Mouse (Mus musculus): ENCODE data around the gene Dap. TPM values are rescaled to one million over a fixed set of nuclear protein-coding genes. Genes with fewer than 3 reads are reported as not detected.
A peak's percentile ranks its signal among the peaks of the same experiment; 100 is the strongest.

Gene Dap
- polyA plus RNA-seq, 1 experiment from 2014 or later = 89.0 TPM

- H3K27ac ChIP-seq = no peak overlapping the region
- 87% methylated on average over 7 of the region's 7 CpGs for WGBS
- no peaks in the 10 kb centered on the region for H3K9me3 ChIP-seq
- H3K9ac ChIP-seq = no peak overlapping the region
- ATAC-seq = no peak
- H3K4me1 ChIP-seq (replicated peaks) = no peaks in the 10 kb centered on the region
- H3K36me3 ChIP-seq = peaks cover 3% of the 10 kb centered on the region; the same call in 1 of the 2 replicates
- H3K4me2 ChIP-seq (replicated peaks) = no peak overlapping the region
- H3K27me3 ChIP-seq (replicated peaks) = no peaks in the 10 kb centered on the region
- H3K4me3 ChIP-seq (replicated peaks) = no peak overlapping the region
Observed at GRCm38 (mm10) chr15:31272695-31273094, 48.6 kb downstream of the Dap start.

- Histone ChIP-seq H3K9me3 (no peaks in the 10 kb centered on the region), H3K36me3 (peaks cover 3% of the 10 kb centered on the region; the same call in 1 of the 2 replicates), H3K4me2 (replicated peaks) (no peak overlapping the region), H3K27ac (no peak overlapping the region), H3K9ac (no peak overlapping the region), H3K27me3 (replicated peaks) (no peaks in the 10 kb centered on the region), H3K4me1 (replicated peaks) (no peaks in the 10 kb centered on the region), H3K4me3 (replicated peaks) (no peak overlapping the region)
- WGBS = 70% methylated on average over 10 of the region's 10 CpGs
- no peak for ATAC-seq
Observed at GRCm38 (mm10) chr15:31273509-31273908, 49.4 kb downstream of the Dap start.

- no peak overlapping the region for H3K27ac ChIP-seq
- H3K4me1 ChIP-seq (replicated peaks) = peaks cover 2% of the 10 kb centered on the region; the same call in 1 of the 2 replicates
- no peaks in the 10 kb centered on the region for H3K27me3 ChIP-seq (replicated peaks)
- H3K4me3 ChIP-seq (replicated peaks) = no peak overlapping the region
- WGBS = 67% methylated on average over 4 of the region's 4 CpGs
- H3K4me2 ChIP-seq (replicated peaks) = no peak overlapping the region
- ATAC-seq = no peak
- peaks cover 3% of the 10 kb centered on the region; the same call in 1 of the 2 replicates for H3K36me3 ChIP-seq
- no peak overlapping the region for H3K9ac ChIP-seq
- H3K9me3 ChIP-seq = no peaks in the 10 kb centered on the region
Observed at GRCm38 (mm10) chr15:31278090-31278489, 54.0 kb downstream of the Dap start.

GRCm38 (mm10) chr15:31279120-31279519 is 55.0 kb downstream of the Dap start:
- Histone ChIP-seq H3K27ac (no peak overlapping the region), H3K4me1 (replicated peaks) (peaks cover 2% of the 10 kb centered on the region; the same call in 1 of the 2 replicates), H3K27me3 (replicated peaks) (no peaks in the 10 kb centered on the region), H3K9me3 (no peaks in the 10 kb centered on the region), H3K4me2 (replicated peaks) (no peak overlapping the region), H3K9ac (no peak overlapping the region), H3K4me3 (replicated peaks) (no peak overlapping the region), H3K36me3 (no peaks in the 10 kb centered on the region)
- WGBS = 62% methylated on average over 2 of the region's 2 CpGs
- peak; percentile 36; the same call in 1 of the 2 replicates for ATAC-seq

- Histone ChIP-seq H3K4me1 (replicated peaks) (peaks cover 2% of the 10 kb centered on the region; the same call in 1 of the 2 replicates), H3K27me3 (replicated peaks) (no peaks in the 10 kb centered on the region), H3K36me3 (no peaks in the 10 kb centered on the region), H3K4me3 (replicated peaks) (no peak overlapping the region), H3K9me3 (no peaks in the 10 kb centered on the region), H3K4me2 (replicated peaks) (no peak overlapping the region), H3K9ac (no peak overlapping the region), H3K27ac (no peak overlapping the region)
- ATAC-seq = peak; percentile 42
- WGBS = 56% methylated on average over 6 of the region's 6 CpGs
Observed at GRCm38 (mm10) chr15:31279577-31280004, 55.5 kb downstream of the Dap start.

- no peak overlapping the region for H3K4me3 ChIP-seq (replicated peaks)
- H3K27me3 ChIP-seq (replicated peaks) = no peaks in the 10 kb centered on the region
- no peak overlapping the region for H3K4me2 ChIP-seq (replicated peaks)
- H3K9me3 ChIP-seq = no peaks in the 10 kb centered on the region
- no peak overlapping the region for H3K27ac ChIP-seq
- no peak overlapping the region for H3K9ac ChIP-seq
- peaks cover 2% of the 10 kb centered on the region; the same call in 1 of the 2 replicates for H3K4me1 ChIP-seq (replicated peaks)
- H3K36me3 ChIP-seq = no peaks in the 10 kb centered on the region
- no peak for ATAC-seq
- WGBS = 89% methylated on average over 5 of the region's 5 CpGs
Observed at GRCm38 (mm10) chr15:31280059-31280458, 55.9 kb downstream of the Dap start.

GRCm38 (mm10) chr15:31280683-31281082 is 56.6 kb downstream of the Dap start:
- 65% methylated on average over 2 of the region's 2 CpGs for WGBS
- no peak for ATAC-seq
- H3K27me3 ChIP-seq (replicated peaks) = no peaks in the 10 kb centered on the region

GRCm38 (mm10) chr15:31281830-31282229 is 57.7 kb downstream of the Dap start:
- peaks cover 2% of the 10 kb centered on the region; the same call in 1 of the 2 replicates for H3K4me1 ChIP-seq (replicated peaks)
- no peaks in the 10 kb centered on the region for H3K36me3 ChIP-seq
- H3K4me3 ChIP-seq (replicated peaks) = no peak overlapping the region
- H3K27ac ChIP-seq = no peak overlapping the region
- H3K4me2 ChIP-seq (replicated peaks) = no peak overlapping the region
- H3K9ac ChIP-seq = no peak overlapping the region
- H3K27me3 ChIP-seq (replicated peaks) = no peaks in the 10 kb centered on the region
- H3K9me3 ChIP-seq = no peaks in the 10 kb centered on the region
- ATAC-seq = no peak
- 56% methylated on average over 13 of the region's 13 CpGs for WGBS

More at GRCm38 (mm10) chr15:31280683-31281082, 56.6 kb downstream of the Dap start:
- H3K9me3 ChIP-seq = no peaks in the 10 kb centered on the region
- H3K4me3 ChIP-seq (replicated peaks) = no peak overlapping the region
- peaks cover 2% of the 10 kb centered on the region; the same call in 1 of the 2 replicates for H3K4me1 ChIP-seq (replicated peaks)
- no peak overlapping the region for H3K9ac ChIP-seq
- H3K4me2 ChIP-seq (replicated peaks) = no peak overlapping the region
- no peaks in the 10 kb centered on the region for H3K36me3 ChIP-seq
- no peak overlapping the region for H3K27ac ChIP-seq

GRCm38 (mm10) chr15:31282353-31282752 is 58.2 kb downstream of the Dap start:
- WGBS = 82% methylated on average over 3 of the region's 3 CpGs
- Histone ChIP-seq H3K36me3 (no peaks in the 10 kb centered on the region), H3K4me3 (replicated peaks) (no peak overlapping the region), H3K27ac (no peak overlapping the region), H3K4me1 (replicated peaks) (peaks cover 2% of the 10 kb centered on the region; the same call in 1 of the 2 replicates), H3K9me3 (no peaks in the 10 kb centered on the region), H3K27me3 (replicated peaks) (no peaks in the 10 kb centered on the region), H3K9ac (no peak overlapping the region), H3K4me2 (replicated peaks) (no peak overlapping the region)
- no peak for ATAC-seq

GRCm38 (mm10) chr15:31284142-31284541 is 60.0 kb downstream of the Dap start:
- Histone ChIP-seq H3K9ac (no peak overlapping the region), H3K4me2 (replicated peaks) (no peak overlapping the region), H3K27me3 (replicated peaks) (no peaks in the 10 kb centered on the region), H3K36me3 (no peaks in the 10 kb centered on the region), H3K4me1 (replicated peaks) (no peaks in the 10 kb centered on the region; the same call in 1 of the 2 replicates), H3K9me3 (no peaks in the 10 kb centered on the region), H3K4me3 (replicated peaks) (no peak overlapping the region), H3K27ac (no peak overlapping the region)
- ATAC-seq = no peak
- 67% methylated on average over 5 of the region's 5 CpGs for WGBS

- Histone ChIP-seq H3K4me2 (replicated peaks) (no peak overlapping the region), H3K36me3 (no peaks in the 10 kb centered on the region), H3K9ac (no peak overlapping the region), H3K4me3 (replicated peaks) (no peak overlapping the region), H3K27ac (no peak overlapping the region), H3K27me3 (replicated peaks) (no peaks in the 10 kb centered on the region), H3K9me3 (no peaks in the 10 kb centered on the region), H3K4me1 (replicated peaks) (no peaks in the 10 kb centered on the region)
- WGBS = 71% methylated on average over 17 of the region's 17 CpGs
- ATAC-seq = no peak; the same call in 1 of the 2 replicates
Observed at GRCm38 (mm10) chr15:31284922-31285631, 61.0 kb downstream of the Dap start.

GRCm38 (mm10) chr15:31285695-31286094 is 61.6 kb downstream of the Dap start:
- no peak overlapping the region for H3K4me3 ChIP-seq (replicated peaks)
- H3K9ac ChIP-seq = no peak overlapping the region
- WGBS = 84% methylated on average over 3 of the region's 3 CpGs
- no peak overlapping the region for H3K4me2 ChIP-seq (replicated peaks)
- no peaks in the 10 kb centered on the region for H3K36me3 ChIP-seq
- H3K27me3 ChIP-seq (replicated peaks) = no peaks in the 10 kb centered on the region
- ATAC-seq = no peak; the same call in 1 of the 2 replicates
- H3K9me3 ChIP-seq = no peaks in the 10 kb centered on the region
- H3K4me1 ChIP-seq (replicated peaks) = no peaks in the 10 kb centered on the region
- H3K27ac ChIP-seq = no peak overlapping the region

GRCm38 (mm10) chr15:31292627-31293026 is 68.5 kb downstream of the Dap start:
- Histone ChIP-seq H3K27ac (no peak overlapping the region), H3K36me3 (no peaks in the 10 kb centered on the region), H3K4me1 (replicated peaks) (0 out of 2 replicates have a peak, but pooled peaks cover 5% of the 10 kb centered on the region), H3K4me2 (replicated peaks) (no peak overlapping the region), H3K9me3 (no peaks in the 10 kb centered on the region), H3K4me3 (replicated peaks) (no peak overlapping the region), H3K27me3 (replicated peaks) (peaks cover 9% of the 10 kb centered on the region), H3K9ac (no peak overlapping the region)
- ATAC-seq = no peak
- 13% methylated on average over 3 of the region's 3 CpGs for WGBS
